Mouse (Mus musculus) heart, postnatal 4 days (tissue): ENCODE measurements around the gene Agpat4. TPM values are rescaled to one million over a fixed set of nuclear protein-coding genes. Genes with fewer than 3 reads are reported as not detected.
"Not testable (repeated sequence)": the region's sequence is repeated elsewhere in the genome, so short reads cannot be mapped to it uniquely, and the experiment has no call there.

Experiments used
- DNase-seq: peaks from one replicate; pipeline ENCODE4 v3.0.0; 2021
- total RNA-seq, 2 experiments: library from RNA; stranded (reverse); gene quantifications; 2 replicates each; pipeline ENCODE4 v1.2.3; 2021

The Agpat4 gene
- 1 to 10 TPM; 7.8 to 8.9 TPM for total RNA-seq

DNA sequence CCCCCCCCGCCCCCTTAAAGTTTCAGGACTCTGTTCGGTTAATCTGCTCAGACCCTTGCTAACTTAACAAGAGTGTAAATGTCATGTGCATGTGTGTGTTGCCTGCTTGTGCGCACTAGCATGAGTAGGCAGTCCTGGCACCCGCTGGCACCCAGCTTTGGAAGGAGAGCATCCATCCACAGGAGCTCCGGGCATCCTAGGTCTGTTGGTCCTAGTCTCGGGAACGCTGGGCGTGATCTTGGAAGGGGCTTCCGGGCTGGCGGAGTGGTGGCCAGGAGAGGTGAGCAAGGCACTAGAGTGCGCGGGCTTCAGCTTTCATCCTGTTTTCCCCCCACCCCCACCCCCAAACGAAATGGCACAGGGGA, at the start of gene Agpat4:
Gene Agpat4, plus strand, starts transcription at position 144 of the 365 bp plus-strand sequence.
- peak; percentile 49 for DNase-seq

DNA sequence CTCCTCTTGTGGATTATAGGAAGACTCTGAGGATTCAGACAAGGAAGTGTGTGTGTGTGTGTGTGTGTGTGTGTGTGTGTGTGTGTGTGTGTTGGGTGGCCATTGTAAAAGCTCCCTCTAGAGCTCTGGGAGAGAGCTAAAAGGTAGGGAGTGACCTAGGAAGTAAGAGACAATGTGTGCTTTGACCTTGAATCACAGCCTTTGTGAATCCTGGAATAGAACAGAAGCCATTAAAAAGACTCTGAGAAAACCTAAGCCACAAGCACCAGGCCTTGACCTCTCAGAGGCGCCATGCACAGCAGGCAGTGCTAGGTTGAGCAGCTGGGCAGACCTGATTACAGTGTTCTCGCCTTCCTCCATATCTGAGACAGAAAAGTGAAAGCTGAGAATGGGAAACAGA, 41.7 kb upstream of the Agpat4 start:
- no peak for DNase-seq

- DNase-seq, result no peak
Measured at GRCm38 (mm10) chr17:12080656-12081495, 37.6 kb upstream of the Agpat4 start.

DNA sequence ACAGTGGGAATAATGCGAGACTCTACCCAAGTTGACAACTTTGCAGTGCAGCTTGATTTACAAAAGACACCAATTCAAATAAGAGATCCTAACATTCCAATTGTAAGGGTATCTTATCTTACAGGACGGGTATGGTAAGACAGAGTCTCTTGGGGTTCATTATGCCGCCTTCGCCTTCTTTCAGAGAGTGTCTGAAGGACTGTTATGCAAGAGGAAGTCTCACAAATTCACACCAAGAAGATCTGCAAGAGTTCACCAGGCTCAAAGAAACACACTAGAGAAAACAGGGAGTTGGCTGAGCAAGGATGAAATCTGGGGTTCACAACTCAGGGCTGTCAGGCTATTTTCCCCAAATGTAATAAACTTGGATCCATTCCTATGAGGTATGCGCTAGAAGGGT, 36.3 kb upstream of the Agpat4 start:
- no peak for DNase-seq

- no peak for DNase-seq
Measured at GRCm38 (mm10) chr17:12090261-12090927, 28.1 kb upstream of the Agpat4 start.

DNA sequence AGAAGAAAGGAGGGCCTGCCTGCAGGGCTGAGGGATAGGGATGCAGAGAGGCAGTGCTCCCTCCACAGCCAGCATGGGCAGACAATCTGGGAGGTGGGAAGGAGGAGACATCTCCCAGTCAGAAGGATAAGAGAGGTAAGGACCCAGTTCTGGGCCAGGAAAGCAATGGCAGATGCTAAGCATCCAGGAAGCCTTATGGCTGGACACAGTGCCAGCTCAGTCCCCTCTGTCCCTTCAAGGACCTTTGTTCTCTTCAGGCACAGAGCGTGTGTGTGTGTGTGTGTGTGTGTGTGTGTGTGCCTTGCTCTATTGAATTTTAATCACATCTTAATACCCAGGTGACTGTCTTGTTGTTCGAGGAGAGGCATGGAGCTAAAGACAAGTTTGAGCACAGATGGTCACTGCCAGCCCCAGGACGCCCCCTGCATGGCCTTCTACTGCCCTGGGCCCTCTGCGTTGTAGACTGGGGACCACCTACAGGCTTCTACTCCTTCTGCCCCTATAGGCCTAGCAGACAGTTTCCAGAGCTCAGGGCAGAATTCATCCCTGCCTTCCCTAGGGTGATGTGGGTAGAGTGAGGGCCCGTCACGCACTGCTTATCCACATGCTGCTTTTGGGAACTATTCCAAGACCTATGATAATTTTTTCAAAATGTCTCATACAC, 25.5 kb upstream of the Agpat4 start:
- no peak for DNase-seq

- DNase-seq, result no peak
Measured at GRCm38 (mm10) chr17:12094016-12094415, 24.5 kb upstream of the Agpat4 start.

DNA sequence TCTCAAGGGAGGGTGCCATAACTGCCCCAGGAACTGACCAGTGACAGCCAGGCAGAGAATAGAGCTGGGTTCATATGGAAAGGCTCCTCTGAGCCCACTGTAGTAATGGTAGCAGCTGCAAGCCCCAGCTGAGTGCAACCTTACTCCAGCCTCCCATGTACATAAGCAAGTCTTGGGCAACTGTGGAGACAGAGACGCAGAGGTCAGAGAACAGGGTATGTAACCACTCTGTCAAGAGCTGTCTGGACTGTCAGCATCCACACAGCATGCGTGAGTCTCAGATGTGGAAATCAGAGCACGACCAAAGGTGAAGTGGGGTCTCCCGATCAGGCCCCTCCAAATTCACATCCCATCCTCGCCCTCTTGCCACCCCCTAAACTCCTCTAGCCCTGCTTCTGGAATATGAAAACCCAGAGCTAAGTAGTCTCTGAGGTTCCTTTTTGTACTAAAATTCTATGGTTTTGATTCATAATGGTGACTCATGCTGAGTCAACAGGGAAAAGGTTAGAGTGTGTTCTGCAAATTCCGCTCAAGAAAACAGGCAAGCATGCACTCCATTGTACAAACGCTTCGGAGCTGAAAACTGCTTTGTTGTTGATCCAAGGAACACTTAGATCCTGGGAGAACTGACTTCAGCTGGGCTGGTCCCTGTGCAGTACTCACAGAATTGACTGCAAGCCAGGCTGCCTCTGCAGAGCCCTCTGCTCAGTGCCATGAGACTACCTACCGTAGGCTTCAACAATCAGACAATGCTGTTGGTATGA, 23.5 kb upstream of the Agpat4 start:
- DNase-seq, result no peak

DNA sequence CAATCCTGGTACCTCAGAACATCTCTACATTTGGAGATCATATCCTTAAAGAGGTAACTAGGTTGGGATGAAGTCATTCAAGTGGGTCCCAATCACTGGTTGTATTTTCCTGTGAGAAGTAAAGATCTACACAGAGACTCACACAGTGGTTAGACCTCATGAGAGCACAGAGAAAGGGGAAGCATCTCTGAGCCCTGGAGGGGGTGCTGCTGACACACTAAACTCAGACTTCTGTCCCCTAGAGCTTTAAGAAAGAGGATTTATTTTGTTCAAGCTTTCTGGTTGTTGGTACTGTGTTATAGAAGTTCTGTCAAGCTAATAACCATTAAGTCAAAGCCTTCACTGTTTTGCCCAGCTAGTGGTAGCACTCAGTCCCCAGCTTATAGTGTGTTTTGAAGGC, 19.1 kb upstream of the Agpat4 start:
- no peak for DNase-seq

DNA sequence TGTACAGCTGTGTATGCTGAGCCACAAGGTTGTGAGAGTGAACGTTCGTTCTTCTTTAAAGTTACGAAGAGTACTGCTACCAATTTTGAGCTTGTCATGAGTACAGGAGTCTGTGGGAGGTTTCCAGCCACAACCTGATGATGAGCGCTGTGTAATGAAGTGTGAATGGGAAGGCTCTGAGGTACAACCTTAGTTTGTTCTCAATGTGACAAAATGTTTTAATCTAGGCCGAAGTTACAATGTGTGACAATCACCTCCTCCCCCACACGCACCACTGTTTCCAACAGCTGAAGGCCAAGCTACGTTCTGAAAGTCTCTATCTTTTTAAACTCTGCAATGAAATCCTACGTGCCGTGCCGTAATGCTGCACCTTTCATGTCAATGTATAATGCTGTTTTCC, 16.2 kb upstream of the Agpat4 start:
- DNase-seq, result no peak

DNA sequence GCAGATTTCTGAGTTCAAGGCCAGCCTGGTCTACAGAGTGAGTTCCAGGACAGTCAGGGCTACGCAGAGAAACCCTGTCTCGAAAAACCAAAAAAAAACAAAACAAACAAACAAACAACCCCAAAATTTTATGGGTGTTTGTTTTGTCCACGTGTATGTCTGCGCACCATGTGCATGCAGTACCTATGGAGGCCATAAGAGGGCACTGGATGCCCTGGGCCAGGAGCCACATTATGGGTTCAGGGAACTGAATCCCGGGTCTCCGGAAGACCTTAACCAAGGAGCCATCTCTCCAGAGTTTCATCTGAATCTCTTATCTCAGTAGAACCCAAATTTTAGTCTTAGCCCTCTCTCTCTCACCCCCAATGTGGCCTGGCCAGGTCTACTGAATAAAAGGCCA, 14.7 kb upstream of the Agpat4 start:
- no peak for DNase-seq

- no peak for DNase-seq
Measured at GRCm38 (mm10) chr17:12104245-12104644, 14.3 kb upstream of the Agpat4 start.

- no peak for DNase-seq
Measured at GRCm38 (mm10) chr17:12104690-12105089, 13.8 kb upstream of the Agpat4 start.

GRCm38 (mm10) chr17:12106255-12106654, 12.2 kb upstream of the Agpat4 start:
- DNase-seq, result no peak

DNA sequence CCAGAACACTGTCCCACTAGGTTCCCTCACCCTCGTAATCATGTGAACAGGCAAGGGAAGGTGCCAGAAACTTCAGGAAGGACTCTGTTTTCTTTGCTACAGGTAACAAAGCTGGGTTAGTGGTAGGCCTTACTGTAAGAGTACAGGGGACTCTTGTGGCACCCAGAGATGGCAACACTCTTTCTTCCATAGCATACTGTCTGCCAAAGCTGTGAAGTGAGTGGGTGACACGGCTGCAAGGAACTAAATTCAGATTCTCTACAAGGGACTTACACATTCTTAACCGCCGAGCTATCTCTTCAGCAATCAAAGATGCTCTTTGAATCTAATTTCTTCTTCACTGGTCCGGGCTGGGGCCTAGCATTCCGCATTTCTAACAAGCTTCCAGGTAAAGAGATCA, 4.9 kb upstream of the Agpat4 start:
- no peak for DNase-seq

- no peak for DNase-seq
Measured at GRCm38 (mm10) chr17:12115086-12115485, 3.4 kb upstream of the Agpat4 start.

DNA sequence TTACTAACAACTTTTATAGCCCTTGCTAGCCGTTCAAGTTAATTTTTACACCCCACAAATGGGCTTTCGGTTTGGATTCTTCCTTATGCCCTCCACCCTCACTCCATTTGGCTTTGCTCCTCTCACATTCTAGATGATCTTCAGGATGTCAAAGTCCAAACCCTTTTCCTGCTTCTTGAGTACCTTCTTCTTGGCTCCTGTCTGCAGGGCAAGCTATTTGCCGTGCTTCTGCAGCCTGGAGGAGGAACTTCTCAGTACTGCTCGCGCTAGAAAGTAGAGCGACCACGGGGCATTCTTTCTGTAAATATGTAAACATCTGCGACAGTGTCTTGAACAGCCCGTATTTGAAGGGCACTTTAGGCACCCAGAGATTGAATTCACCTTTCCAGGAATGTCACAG, 373 bp upstream of the Agpat4 start:
- no peak for DNase-seq

- peak; percentile 76 for DNase-seq
Measured at GRCm38 (mm10) chr17:12118926-12119641, 580 bp downstream of the Agpat4 start.

DNA sequence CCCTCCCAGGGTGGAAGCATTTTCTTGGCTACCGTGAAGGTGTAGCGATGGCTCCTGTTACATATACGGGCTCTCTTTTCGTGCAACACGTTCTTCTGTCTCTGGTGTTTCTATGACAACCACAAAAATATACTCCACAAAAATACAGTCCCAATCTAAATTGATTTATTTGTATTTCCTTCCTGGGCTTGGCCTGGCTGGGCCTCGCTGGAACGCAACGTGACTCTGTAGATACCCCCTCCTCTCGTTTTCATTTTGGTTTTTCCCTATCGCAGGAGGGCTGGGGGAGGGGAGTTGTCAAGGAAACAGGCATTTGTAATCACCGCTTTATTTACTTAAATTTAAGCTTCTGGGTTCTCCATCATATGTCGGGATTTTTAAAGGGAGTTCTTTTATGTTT, 1.2 kb downstream of the Agpat4 start:
- peak; percentile 49 for DNase-seq

- no peak for DNase-seq
Measured at GRCm38 (mm10) chr17:12120268-12120667, 1.8 kb downstream of the Agpat4 start.

DNA sequence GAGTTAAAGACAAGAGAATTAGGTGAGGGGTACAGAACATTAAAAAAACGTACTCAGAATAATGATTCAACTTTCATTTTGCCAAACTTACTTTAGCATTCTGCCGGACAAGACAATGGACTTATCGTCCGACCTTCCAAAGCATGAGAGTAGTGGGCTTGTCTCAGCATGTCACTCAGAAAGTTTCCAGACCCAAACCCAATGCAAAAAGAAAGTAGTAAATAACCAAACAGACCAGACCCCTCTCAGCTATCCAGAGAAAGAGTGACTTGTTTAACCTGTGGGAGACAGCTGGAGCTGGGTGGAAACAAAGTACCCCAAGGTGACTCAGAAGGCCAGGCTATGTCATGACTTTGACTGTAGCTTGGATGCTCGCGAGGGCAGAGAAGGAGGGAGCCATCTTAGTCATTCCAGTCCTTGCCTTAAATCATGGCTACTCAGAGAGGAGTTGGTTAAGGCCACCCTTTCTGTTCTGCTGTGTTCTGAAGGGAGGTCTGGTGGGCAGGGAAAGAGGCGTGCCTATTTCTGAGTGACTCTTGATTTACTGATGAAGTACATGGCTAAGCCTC, 2.8 kb downstream of the Agpat4 start:
- no peak for DNase-seq

DNA sequence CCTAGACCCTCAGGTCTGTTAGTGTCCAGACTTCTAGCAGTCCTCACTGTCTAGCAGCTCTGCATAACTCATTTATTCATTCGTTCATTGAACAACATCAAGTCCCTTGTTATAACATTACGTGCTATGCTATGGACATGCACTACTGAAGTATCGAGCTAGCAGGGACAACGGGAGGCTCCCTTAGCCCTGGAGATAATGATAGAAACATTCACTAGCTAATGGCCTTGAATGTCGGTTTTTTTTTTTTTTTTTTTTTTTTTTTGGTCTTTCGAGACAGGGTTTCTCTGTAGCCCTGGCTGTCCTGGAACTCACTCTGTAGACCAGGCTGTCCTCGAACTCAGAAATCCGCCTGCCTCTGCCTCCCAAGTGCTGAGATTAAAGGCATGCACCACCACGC, 3.8 kb downstream of the Agpat4 start:
- DNase-seq, result not testable (repeated sequence)
